Mouse (Mus musculus): ENCODE results near the gene Sgms1. TPM values are rescaled to one million over a fixed set of nuclear protein-coding genes. Genes with fewer than 3 reads are reported as not detected.

The Sgms1 gene
- polyA plus RNA-seq, 1 experiment: 243 TPM

GRCm38 (mm10) chr19:32172511-32172981 lies 217.0 kb downstream of the Sgms1 start:
- Histone ChIP-seq H3K27ac (ENCODE audit: control insufficient read depth, insufficient read depth, low read depth, low read length) (no peak overlapping the region), H3K4me1 (ENCODE audit: control insufficient read depth, insufficient read depth, low read length) (no peaks in the 10 kb centered on the region), H3K4me3 (ENCODE audit: control insufficient read depth, low read depth, low read length) (no peak overlapping the region), H3K36me3 (ENCODE audit: control insufficient read depth, insufficient read depth, low read length) (no peaks in the 10 kb centered on the region), H3K27me3 (ENCODE audit: control insufficient read depth, insufficient read depth, low read length) (no peaks in the 10 kb centered on the region)
- no peak for TF ChIP-seq CTCF (IDR thresholded peaks at IDR 0.05; ENCODE audit: control insufficient read depth, insufficient read depth, insufficient replicate concordance, low read depth, low read length)
- TF ChIP-seq POLR2A (IDR thresholded peaks at IDR 0.05; ENCODE audit: control insufficient read depth, low read depth, low read length): no peak

GRCm38 (mm10) chr19:32171981-32172380 lies 217.5 kb downstream of the Sgms1 start:
- Histone ChIP-seq H3K4me3 (ENCODE audit: control insufficient read depth, low read depth, low read length) (no peak overlapping the region), H3K36me3 (ENCODE audit: control insufficient read depth, insufficient read depth, low read length) (no peaks in the 10 kb centered on the region), H3K27me3 (ENCODE audit: control insufficient read depth, insufficient read depth, low read length) (no peaks in the 10 kb centered on the region), H3K27ac (ENCODE audit: control insufficient read depth, insufficient read depth, low read depth, low read length) (no peak overlapping the region), H3K4me1 (ENCODE audit: control insufficient read depth, insufficient read depth, low read length) (no peaks in the 10 kb centered on the region)
- TF ChIP-seq POLR2A (IDR thresholded peaks at IDR 0.05; ENCODE audit: control insufficient read depth, low read depth, low read length) (no peak), CTCF (IDR thresholded peaks at IDR 0.05; ENCODE audit: control insufficient read depth, insufficient read depth, insufficient replicate concordance, low read depth, low read length) (no peak)

DNA sequence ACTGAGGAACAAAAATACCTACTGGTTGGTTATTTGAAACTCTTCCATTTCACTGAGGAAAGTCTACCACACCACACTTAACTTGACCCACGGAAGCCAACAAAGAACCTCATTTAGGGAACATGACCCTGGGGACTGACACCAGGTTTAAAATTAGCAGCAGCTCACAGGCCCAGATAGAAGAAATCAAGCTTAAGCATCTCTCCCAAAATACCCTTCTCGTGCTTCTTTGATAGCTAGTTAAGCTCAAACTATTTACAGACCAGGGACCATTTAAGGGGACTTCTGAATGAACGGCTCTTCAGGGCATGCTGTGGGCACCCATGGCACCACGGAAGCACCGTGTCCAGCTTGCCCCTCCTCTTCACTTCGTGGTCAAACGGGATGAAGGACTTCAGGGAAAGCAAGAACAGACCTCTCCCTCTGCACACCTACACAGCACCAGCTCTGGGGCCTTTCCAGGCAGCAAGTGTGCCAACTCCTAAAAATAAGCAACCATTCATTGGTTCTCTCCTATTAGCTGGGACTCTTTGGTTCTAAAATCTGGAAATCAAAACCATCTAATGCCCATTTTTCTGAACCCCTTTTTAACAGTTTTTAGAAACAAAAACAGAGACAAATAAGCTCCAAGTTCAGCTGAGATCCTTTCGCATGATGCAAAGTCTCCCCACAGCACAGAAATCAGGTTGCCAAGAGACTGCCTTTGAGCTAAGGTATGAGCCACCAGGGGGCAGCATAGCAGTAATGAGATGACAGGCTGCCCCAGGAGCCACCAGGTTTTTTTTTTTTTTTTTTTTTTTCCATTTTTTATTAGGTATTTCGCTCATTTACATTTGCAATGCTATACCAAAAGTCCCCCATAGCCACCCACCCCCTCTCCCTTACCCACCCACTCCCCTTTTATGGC lies 219.6 kb downstream of the Sgms1 start:
- Histone ChIP-seq H3K36me3 (ENCODE audit: control insufficient read depth, insufficient read depth, low read length) (no peaks in the 10 kb centered on the region), H3K4me3 (ENCODE audit: control insufficient read depth, low read depth, low read length) (no peak overlapping the region), H3K4me1 (ENCODE audit: control insufficient read depth, insufficient read depth, low read length) (no peaks in the 10 kb centered on the region), H3K27ac (ENCODE audit: control insufficient read depth, insufficient read depth, low read depth, low read length) (no peak overlapping the region), H3K27me3 (ENCODE audit: control insufficient read depth, insufficient read depth, low read length) (no peaks in the 10 kb centered on the region)
- TF ChIP-seq CTCF (IDR thresholded peaks at IDR 0.05; ENCODE audit: control insufficient read depth, insufficient read depth, insufficient replicate concordance, low read depth, low read length): peak; percentile 39; the same call in 1 of the 2 replicates
- TF ChIP-seq POLR2A (IDR thresholded peaks at IDR 0.05; ENCODE audit: control insufficient read depth, low read depth, low read length): no peak

- Histone ChIP-seq H3K36me3 (ENCODE audit: control insufficient read depth, insufficient read depth, low read length) (no peaks in the 10 kb centered on the region), H3K4me1 (ENCODE audit: control insufficient read depth, insufficient read depth, low read length) (no peaks in the 10 kb centered on the region), H3K27me3 (ENCODE audit: control insufficient read depth, insufficient read depth, low read length) (no peaks in the 10 kb centered on the region), H3K4me3 (ENCODE audit: control insufficient read depth, low read depth, low read length) (no peak overlapping the region), H3K27ac (ENCODE audit: control insufficient read depth, insufficient read depth, low read depth, low read length) (no peak overlapping the region)
- TF ChIP-seq CTCF (IDR thresholded peaks at IDR 0.05; ENCODE audit: control insufficient read depth, insufficient read depth, insufficient replicate concordance, low read depth, low read length): no peak
These were observed 221.5 kb downstream of the Sgms1 start for GRCm38 (mm10) chr19:32168031-32168430.

GRCm38 (mm10) chr19:32166823-32167605 lies 222.5 kb downstream of the Sgms1 start:
- Histone ChIP-seq H3K27me3 (ENCODE audit: control insufficient read depth, insufficient read depth, low read length) (no peaks in the 10 kb centered on the region), H3K36me3 (ENCODE audit: control insufficient read depth, insufficient read depth, low read length) (no peaks in the 10 kb centered on the region), H3K27ac (ENCODE audit: control insufficient read depth, insufficient read depth, low read depth, low read length) (no peak overlapping the region), H3K4me1 (ENCODE audit: control insufficient read depth, insufficient read depth, low read length) (no peaks in the 10 kb centered on the region), H3K4me3 (ENCODE audit: control insufficient read depth, low read depth, low read length) (no peak overlapping the region)
- TF ChIP-seq CTCF (IDR thresholded peaks at IDR 0.05; ENCODE audit: control insufficient read depth, insufficient read depth, insufficient replicate concordance, low read depth, low read length) (no peak), POLR2A (IDR thresholded peaks at IDR 0.05; ENCODE audit: control insufficient read depth, low read depth, low read length) (no peak)

- Histone ChIP-seq H3K27me3 (ENCODE audit: control insufficient read depth, insufficient read depth, low read length) (no peaks in the 10 kb centered on the region), H3K4me3 (ENCODE audit: control insufficient read depth, low read depth, low read length) (no peak overlapping the region), H3K36me3 (ENCODE audit: control insufficient read depth, insufficient read depth, low read length) (no peaks in the 10 kb centered on the region), H3K27ac (ENCODE audit: control insufficient read depth, insufficient read depth, low read depth, low read length) (no peak overlapping the region), H3K4me1 (ENCODE audit: control insufficient read depth, insufficient read depth, low read length) (no peaks in the 10 kb centered on the region)
- TF ChIP-seq POLR2A (IDR thresholded peaks at IDR 0.05; ENCODE audit: control insufficient read depth, low read depth, low read length) (no peak), CTCF (IDR thresholded peaks at IDR 0.05; ENCODE audit: control insufficient read depth, insufficient read depth, insufficient replicate concordance, low read depth, low read length) (no peak)
These were observed 223.8 kb downstream of the Sgms1 start for GRCm38 (mm10) chr19:32165711-32166110.

GRCm38 (mm10) chr19:32164128-32164527 lies 225.4 kb downstream of the Sgms1 start:
- no peak for TF ChIP-seq POLR2A (IDR thresholded peaks at IDR 0.05; ENCODE audit: control insufficient read depth, low read depth, low read length)
- no peak for TF ChIP-seq CTCF (IDR thresholded peaks at IDR 0.05; ENCODE audit: control insufficient read depth, insufficient read depth, insufficient replicate concordance, low read depth, low read length)
- no peaks in the 10 kb centered on the region for H3K4me1 ChIP-seq (ENCODE audit: control insufficient read depth, insufficient read depth, low read length)
- no peak overlapping the region for H3K27ac ChIP-seq (ENCODE audit: control insufficient read depth, insufficient read depth, low read depth, low read length)

More at GRCm38 (mm10) chr19:32164128-32164527, 225.4 kb downstream of the Sgms1 start:
- Histone ChIP-seq H3K4me3 (ENCODE audit: control insufficient read depth, low read depth, low read length) (no peak overlapping the region), H3K36me3 (ENCODE audit: control insufficient read depth, insufficient read depth, low read length) (no peaks in the 10 kb centered on the region), H3K27me3 (ENCODE audit: control insufficient read depth, insufficient read depth, low read length) (no peaks in the 10 kb centered on the region)

All from testis, adult 2 months (tissue).